Mouse (Mus musculus): ENCODE measurements around the gene Dsn1.

DNA sequence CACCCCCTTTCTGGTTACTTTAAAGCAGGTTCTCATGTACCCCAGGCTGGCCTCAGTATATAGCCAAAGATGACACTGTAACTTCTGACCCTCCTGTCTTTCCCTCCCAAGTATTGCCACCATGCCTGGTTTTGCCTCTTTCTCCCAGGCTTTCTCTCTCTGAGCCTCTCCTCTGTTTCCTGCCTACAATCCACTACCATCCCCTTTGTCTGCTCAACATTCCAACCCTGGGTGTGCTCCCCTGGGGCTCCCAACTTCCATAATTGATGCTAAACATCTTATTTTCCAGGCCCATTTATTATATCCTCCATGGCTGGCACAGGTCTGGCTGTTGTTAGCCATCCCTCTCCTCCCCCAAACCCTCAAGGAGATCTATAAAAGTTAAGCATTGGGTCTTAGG lies 1.6 kb upstream of the Dsn1 start:
- TF ChIP-seq CTCF (IDR thresholded peaks at IDR 0.05; ENCODE audit: low read depth) (no peak), EP300 (IDR thresholded peaks at IDR 0.05; ENCODE audit: low read depth) (no peak)
